Mouse (Mus musculus): Measurements from ENCODE around the gene Slc26a8.
A peak's percentile ranks its signal among the peaks of the same experiment; 100 is the strongest.

DNA sequence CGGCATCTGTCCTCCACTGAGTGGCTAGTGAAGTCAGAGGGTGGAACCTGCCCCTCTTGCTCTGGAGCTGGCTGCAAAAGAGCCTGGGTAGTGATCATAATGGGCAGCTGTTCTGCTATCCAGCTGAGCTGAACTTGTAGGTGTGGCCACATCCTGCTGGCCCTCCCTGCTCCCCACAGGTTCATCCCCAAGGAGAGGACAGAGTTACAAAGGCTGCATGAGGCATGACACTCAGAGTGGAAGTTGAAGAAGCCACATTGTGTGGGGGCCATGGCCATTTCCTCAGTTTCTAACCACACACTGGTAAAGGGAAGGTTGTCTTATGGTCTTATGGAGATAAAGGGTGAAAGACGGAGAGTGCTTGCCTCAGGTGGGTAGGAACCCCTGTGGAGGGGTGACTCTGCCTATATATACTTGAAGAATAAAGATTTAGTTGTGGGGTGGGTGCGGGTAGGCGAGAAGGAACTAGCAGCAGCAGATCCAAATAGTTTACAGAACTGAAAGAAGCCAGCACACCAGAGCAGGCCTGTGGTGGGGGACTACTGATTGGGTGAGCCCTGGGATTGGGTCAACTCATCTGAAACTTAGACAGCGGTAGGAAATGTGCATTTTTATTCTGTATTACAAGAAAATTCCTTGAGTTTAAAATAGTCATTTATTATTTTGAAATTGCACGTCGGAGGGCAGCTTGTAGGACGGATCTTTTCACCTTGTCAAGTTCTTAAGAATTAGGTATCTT, 19.7 kb upstream of the Slc26a8 start:
- no peak for TF ChIP-seq POLR2A (IDR thresholded peaks at IDR 0.05; ENCODE audit: insufficient read length, low read depth)
- no peak for TF ChIP-seq POLR2AphosphoS2 (IDR thresholded peaks at IDR 0.05; ENCODE audit: insufficient read length, low read depth)
- no peak for TF ChIP-seq CEBPB (IDR thresholded peaks at IDR 0.05; ENCODE audit: insufficient read depth, poor library complexity, severe bottlenecking)
- TF ChIP-seq MYOD1 (IDR thresholded peaks at IDR 0.05; ENCODE audit: control insufficient read depth in 1 of 3, insufficient read length in 2 of 3, low read depth in 2 of 3) = peak in 1 of 3 experiments; percentile 32
- TF ChIP-seq USF1 (IDR thresholded peaks at IDR 0.05; ENCODE audit: low read depth) = no peak
- no peak for TF ChIP-seq E2F4 (IDR thresholded peaks at IDR 0.05; ENCODE audit: insufficient read depth)
